Mouse (Mus musculus) gastrocnemius, postnatal 10 days (tissue): ENCODE results near the gene Traf2. TPM values are rescaled to one million over a fixed set of nuclear protein-coding genes. Genes with fewer than 3 reads are reported as not detected.

Source experiments
- DNase-seq: peaks from one replicate; pipeline ENCODE4 v3.0.0; 2021; ENCODE audit warnings: mixed read lengths
- total RNA-seq, 2 experiments: library from RNA; stranded (reverse); gene quantifications; 2 replicates each; pipeline ENCODE4 v1.2.3; 2021

Traf2 gene
- total RNA-seq, 2 experiments from 2014 or later: 13.3 to 16.4 TPM

DNA sequence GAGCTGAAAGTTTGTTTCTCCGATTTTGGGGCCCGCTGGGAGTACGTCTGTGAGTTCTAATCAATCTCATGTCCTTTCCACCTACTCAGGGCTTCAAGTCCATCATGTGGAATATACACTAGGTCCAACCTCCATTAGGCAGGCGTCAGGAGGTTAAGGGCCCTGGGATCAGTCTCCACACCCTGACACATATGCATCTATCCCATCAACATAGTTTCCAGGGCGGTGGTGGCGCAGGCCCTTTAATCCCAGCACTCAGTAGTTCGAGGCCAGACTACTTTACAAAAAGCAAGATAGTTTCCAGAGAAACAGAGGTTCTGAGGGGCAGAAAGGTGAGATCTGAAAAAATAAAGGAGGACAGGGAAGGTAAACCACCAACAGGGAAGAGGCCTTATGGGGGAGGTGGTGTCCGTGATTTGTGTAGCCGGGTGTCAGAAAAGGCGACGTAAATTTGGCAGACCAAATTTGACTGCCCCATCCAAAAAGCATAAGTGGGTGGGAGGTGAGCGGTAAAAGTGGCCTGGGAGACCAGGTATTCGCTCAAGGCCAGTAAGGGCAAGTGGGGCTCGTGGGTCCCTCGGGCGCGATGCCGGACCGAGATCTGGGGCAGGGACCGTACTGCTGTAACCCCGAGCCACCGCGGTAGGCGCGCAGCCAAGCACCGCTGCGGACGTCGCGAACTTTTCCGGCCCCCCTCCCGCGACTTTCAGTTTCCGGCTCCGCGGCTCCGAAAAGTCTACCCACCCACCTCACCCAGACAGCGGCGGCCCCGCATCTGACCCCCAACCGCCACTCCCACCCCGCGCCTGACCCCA, 537 bp downstream of the Traf2 start:
- DNase-seq: no peak

DNA sequence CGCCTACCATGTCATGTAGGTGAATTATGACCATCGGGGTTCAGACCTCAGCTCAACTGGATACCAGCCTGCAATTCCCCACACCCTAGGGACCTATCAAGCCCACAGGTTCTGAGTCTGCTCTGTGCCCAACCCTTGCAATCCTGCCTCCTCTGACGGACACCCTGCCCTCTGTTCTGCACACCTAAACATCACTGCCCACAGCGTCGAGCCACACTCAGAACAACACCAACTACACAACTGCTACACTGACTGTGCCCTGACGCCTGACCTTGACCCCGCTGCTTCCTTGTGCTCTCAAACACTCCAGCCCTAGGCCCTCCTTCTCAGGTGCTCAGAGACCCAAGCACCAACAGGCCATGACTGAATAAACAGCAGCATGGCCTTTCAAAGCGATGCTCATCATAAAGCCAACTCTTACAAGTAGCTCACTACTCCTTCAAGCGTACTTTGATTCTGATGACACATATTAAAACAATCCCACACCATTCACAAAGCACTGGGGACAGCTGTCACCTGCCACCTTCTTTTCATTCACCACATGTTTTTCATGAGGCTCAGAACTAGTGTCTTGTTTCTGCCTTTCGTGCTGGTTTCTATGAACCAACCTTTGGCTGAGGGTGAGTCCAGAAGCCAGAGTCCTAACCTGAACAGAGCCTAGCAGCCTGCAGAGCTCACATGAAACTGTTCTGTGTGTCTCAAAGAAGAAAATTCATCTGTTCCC, 4.9 kb downstream of the Traf2 start:
- DNase-seq: no peak

DNA sequence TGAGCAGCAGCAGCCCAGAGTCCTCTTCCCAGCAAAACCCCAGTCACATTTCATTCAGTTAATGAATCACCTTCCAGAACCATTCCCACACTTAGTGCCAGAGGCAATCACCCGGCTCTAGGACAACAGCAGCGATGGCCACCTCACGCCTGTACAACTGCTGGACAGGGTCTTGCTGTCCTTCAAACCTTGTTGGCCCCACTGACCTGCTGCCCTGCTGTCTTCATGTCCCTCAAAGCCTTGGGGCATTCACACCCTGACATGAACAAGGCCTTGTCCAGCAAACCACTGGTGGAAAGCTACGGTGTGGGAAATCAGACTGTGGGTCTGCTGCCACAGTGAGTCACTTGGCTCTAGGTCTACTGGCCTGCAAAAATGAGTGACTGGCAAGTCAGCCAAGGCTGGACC, 6.2 kb downstream of the Traf2 start:
- no peak for DNase-seq

DNA sequence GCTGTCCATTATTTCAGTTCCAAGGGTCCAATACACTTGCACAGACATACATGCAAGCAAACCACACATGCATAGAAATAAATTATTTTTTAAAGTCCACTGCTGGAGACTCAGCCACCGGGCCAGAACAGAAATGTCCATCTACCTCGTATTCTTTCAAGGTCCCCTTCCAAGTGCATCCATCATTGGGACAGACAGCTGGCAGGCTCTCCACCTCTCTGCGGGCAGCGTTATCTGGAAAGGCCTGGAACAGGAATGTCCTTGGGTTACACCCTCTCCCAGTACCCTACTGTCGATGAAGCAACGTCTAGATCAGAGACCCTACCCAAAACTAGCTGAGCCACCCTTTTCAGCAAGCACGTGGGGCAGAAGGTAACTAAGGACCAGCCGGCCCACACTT, 10.2 kb downstream of the Traf2 start:
- DNase-seq: no peak

DNA sequence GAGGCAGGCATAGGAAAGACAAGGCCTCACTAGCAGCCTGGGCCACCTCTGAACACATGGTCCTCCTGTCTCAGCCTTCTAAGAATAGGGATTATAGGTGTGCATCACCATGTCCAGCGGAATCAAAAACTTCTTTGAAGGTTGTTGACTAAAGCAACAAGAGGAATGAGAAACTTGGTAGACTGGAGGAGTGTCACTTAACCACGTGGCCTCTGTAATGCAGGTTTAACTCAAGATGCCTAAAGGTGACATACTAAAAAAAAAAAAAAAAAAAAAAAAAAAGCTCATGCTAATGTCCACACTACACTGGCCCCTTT, 11.9 kb downstream of the Traf2 start:
- no peak for DNase-seq

DNA sequence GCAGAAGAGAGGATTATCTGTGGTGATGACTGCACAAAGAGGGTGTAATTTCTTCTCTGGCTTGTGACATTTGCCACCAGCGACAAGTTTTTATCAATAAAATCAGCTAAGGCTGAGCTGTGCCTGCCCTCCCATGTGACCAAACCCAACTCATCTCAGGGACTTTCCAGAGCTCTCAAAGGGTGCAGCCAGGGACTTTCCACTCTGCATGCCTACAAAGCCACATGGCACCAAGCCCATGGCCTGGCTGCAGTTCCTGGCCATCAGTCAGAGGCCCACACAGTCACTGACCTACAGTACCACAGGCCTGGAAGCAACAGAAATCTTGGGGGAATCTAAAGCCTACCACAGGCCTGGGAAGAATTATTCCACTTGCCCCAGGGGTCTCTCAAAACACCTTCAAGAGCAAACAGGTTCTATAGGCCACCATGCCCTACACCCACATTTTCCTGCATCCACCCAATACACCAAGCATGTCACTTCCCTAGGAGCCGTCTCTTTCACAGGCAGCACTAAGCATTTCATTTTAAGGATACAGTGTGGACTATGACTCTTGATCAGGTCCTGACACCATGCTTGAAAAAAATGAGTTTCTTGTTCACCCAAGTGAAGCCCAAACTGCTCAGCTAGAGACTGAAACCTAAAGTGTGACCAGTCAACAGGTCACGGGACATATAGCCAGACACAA, 12.4 kb downstream of the Traf2 start:
- peak; percentile 87 for DNase-seq

DNA sequence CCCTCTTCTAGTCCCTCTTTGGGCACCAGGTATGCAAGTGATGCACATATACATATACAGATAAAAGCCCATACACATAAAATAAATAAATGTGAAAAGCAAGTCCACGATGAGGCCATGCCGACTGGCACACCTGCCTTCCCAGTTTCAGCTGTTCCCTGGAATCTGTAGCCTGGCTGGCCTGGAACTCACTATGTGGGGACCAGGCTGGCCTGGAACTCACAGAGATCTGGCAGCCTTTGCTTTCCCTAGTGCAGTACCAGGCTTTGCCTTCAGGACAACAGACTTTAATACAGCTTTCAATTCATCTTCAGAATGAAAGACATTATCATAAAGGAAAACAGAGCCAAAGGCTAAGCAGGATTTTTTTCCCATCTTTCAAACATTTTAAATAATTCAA, 13.0 kb downstream of the Traf2 start:
- DNase-seq: no peak

DNA sequence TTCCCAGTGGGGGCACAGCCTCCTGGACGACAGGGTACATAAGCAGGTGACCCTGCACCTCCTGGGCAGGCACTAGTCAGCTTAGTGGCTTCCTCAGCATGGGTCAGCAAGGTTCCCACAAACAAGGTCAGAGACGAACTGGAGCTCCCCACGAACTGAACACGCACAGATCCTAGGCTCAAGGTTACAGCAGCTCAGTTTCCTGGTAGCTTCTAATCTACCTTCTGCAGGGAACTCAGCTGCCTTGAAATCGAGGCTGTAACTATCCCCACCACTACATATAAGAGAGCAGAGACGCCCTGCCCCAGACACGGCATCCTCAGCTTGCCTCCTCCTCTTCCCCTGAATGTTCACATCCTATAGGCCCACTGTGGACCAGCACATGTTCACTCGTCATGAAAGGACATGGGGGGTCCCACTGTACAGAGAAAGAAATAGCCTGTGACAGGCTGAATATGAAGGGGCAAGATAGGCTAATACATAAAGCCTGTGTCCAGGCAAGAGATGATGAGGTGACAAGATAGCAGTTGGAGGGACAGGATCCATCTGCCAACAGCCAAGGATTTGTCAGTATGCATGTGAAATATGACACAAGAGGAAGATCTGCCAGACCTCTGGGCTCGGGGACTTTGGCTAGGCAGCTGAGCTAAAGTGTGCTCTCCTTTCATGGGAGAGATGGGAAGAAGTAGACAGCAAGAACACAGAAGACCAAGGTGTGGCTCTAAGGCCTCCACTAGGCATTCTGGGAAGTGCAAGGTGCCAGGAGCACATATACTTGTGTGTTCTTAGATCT, 20.0 kb downstream of the Traf2 start:
- DNase-seq: no peak

DNA sequence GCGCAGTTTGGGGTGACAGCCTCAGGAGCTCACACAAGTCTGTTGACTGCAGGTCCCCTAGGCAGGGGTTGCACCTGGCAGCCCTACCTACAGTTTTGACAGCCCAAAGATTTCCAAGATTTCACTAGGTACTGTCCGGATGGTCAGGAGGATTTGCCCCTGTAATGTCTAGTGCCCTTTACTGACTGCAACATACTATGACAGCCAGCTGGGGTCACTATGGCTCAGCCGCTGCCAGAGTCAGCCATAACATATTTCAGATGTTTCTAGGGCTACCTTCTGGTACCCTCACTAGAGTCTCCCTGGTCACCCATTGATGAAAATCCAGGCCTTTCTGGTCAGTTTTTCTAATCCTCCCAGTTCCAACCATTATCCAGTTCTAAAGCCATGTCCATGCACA, 36.8 kb downstream of the Traf2 start:
- no peak for DNase-seq

DNA sequence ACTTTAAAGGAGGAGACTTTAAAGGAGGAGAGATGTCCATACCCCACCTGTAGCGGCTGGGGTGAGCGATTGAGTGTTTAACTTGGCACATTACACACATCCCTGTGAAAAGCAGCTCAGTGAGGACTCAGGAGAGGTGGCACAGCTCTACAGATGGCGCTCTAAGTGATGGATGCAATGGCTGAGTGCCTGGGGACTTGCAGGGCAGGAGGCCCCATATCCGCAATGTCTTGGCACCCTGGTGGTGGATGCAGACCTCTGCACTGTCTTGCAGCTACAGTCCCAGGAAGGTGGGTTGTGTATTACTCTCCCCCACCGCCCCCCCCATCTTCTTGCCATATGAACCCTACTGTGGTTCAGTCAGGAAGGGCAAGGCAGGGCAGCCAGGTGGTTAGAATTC, 39.8 kb downstream of the Traf2 start:
- no peak for DNase-seq

DNA sequence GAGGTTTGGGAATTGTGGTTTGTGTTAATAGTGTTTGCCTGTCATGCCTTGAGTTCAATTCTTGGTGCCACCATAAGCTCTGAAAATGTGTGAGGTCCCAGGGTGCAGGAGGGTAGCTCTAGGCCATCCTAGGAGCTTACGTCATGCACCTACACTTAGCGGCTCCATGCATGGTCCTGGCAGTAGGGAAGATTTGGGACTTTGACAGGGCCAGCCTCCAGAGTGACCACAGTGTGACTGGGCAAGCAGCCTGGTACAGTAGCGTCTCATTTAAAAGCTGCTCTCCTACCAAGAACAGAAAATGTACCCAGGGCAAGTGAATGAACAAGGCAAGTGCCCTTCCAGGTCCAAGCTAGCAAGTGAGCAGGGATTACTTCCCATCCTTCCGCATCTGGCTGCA, 40.9 kb downstream of the Traf2 start:
- DNase-seq: no peak

DNA sequence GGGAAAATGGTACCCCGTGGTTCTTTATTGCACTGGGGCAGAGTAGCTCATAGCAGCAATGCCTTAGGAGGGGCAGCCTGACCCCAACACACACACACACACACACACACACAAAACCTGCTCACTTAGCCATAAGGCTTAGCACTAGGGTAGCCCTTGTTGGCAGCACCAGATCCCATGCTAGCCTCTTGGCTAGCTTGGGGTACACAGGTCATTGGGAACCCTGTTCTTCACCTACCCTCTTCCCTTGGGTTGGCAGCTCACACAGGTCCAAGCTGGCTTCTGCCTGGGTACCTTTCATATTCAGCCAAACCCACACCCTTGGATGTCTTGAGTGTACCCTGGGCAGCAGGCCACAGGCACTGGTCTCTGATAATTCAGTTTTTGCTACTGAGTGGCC, 41.7 kb downstream of the Traf2 start:
- DNase-seq: no peak

DNA sequence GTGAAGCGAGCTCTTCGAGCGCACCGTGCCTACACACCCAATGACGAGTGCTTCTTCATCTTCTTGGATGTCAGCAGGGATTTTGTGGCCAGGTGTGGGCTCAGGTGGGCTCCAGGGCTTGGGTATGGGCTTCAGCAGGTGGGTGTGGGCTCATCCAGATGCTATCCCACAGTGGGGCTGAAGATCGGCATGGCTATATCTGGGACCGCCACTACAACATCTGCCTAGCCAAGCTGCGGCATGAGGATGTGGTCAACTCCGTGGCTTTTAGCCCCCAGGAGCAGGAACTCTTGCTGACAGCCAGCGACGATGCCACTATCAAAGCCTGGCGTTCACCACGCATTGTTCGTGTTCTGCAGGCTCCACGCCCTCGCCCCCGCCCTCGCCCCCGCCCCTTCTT, 42.2 kb downstream of the Traf2 start:
- no peak for DNase-seq

DNA sequence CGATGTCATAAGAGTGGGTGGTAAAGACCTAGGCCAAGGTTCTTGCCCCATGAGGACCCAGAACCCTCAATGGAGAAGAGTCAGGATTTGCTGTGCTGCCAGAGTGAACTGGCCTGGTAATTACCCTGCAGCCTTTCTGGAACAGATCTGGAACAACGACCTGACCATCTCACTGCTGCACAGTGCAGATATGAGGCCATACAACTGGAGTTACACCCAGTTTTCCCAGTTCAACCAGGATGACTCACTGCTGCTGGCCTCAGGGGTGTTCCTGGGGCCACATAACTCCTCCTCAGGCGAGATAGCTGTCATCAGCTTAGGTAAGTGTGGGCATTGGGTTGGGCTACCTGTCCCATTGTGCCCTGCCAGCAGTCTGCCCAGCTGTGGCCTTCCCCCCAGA, 44.0 kb downstream of the Traf2 start:
- no peak for DNase-seq

DNA sequence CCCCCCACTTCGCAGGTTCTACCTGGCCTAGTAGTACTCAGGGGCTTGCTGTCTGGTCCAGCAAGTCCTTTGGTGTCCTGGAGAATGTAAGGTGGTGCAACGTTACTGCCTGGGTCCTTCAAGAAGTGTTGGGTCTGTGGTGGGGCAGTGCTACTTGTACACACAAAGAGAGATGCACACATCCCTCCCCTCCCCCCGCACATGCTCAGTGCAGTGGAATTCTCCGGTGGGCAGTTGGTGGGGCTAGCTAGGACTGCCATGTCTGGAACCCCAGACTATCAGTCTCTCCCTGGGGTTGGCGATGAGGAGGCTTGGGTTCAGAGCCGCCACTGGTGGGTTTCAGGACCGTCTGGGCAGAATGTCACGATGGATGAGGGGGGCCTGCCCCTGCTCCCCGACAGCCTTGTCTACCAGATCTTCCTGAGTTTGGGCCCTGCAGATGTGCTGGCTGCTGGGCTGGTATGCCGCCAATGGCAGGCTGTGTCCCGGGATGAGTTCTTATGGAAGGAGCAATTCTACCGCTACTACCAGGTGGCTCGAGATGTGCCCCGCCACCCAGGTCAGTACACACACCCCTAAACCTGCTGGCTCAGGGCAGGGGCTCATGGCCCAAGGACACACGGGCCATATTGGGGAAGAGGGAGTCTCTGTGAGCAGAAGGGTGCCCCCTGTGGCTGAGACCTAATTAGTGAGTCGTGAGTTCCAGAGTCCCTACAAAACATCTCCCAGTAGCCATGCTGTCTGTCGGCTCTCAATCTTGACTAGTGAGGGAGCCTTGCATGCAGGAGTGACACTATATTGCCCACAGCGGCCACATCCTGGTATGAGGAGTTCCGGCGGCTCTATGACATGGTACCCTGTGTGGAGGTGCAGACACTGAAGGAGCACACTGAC, 44.9 kb downstream of the Traf2 start, which contains the start of gene C8g:
C8g (minus strand) TSS at position 127 of the 894 bp plus-strand sequence.
- no peak for DNase-seq

DNA sequence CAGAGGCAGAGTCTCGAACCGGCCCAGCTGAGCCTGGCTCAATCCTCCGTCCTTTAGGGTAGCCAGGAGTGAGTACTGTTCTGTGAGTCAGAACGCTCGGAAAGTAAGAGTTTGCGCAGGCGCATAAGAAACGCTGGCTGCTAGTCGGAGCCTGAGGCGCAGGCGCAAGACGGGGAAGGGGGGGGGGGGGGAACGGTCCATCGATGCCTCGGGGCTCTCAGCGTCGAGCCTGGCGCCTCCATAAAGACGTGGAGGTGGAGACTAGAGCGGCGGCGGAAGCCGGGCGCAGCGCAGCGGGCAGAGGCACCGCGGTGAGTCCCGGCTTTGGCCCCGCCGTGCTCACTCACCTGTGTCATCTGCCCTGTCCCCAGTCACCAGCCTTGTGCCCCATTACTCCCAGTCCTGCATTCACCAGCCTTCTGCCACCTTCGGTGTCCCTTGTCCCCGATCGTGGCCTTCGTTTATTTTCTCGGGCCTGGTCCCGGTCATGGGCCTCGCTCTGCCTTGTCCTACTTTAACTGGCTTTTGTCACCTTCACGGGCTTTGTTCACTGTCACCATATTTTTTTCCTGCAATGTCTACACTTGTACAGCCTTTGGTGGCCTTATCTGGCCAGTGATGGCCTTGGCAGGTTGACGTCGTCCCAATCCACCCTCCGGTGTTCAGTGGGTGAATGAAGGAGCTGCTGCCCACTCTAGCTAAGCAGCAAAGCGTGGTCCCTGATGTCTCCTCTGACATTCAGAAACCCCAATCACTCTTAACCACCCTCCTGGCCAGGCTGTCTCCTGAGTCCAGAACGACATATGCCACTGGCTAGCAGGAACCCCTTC, 45.9 kb downstream of the Traf2 start, which contains the start of gene Fbxw5:
Fbxw5 (plus strand) TSS at position 175 of the 830 bp plus-strand sequence.
- peak; percentile 82 for DNase-seq

DNA sequence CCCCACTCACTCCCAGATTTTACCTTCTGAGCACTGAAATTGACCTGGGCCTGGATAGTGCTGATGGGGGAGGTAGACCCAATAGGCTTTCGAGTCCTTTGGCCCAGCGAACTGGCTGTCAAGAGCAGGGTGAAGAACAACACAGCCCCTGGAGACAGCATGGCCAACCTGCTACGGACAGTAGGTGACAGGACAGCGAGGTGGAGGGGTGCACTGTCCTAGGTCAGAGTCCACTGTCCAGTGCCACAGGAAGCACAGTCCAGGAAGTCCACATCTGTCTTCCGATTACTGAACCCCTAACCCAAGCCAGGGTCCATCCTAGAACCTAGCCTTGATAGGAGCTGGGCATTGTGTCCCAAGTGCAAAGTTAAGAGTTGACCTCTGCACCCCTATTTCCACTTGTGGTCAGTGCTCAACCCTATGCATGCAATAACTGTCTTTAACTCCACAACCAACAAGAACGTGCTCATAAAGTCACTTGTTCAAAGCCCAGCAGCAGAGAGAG, 46.6 kb downstream of the Traf2 start:
- no peak for DNase-seq

DNA sequence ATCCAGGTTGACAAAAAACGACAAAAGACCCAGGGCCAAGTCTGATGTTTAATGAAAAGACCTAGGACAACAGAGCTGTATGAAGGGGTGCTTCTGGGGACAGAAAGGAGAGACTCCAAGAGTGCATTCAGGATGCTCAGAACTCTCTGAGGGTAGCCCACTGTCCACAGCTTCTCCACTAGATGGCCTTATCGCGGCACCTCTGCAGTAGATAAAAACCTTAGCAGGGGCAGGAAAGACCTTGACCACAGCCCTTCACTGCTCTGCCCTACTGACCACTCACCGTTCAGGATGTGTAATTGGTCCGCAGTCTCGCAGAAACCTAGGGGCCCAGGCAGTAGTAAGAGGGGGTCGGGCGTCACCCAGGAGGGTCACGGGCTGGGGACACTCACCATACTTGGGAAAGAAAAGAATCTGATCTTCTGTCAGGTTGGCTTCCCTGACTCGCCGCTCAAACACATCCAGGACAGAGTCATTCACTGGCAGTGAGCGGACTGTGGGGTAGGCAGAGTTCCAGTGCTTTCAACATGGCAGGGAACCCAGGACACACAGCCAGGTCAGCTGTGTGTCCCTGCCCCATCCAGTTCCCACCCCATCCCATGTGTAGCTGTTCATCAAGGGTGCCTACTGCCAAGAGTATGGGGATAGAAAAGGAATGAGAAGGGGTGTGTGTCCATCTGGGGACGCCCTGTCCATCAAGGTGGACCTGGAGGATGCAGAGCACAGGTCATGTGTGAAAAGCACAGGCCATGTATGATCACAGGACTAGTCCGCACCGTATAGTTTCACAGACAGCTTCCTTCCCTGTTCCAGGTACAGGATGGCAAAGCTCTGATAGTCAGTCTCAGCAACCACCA, 47.9 kb downstream of the Traf2 start:
- no peak for DNase-seq
